Mouse (Mus musculus) liver, embryonic 13.5 days (tissue): ENCODE results near the gene Kif11. TPM values are rescaled to one million over a fixed set of nuclear protein-coding genes. Genes with fewer than 3 reads are reported as not detected.

Experiments used
- ATAC-seq: fragments of 200-750 bp; cut with Nextera tagmentation; 2 replicates; pipeline ENCODE4 v1.8.0; 2017; ENCODE audit warnings: low read depth, mild to moderate bottlenecking, moderate number of reproducible peaks, moderate library complexity
- DNase-seq: peaks from one replicate; pipeline ENCODE4 v3.0.0; 2022
- H3K27ac ChIP-seq: fragments of 300-500 bp; sonication (generic); 2 replicates; pipeline ENCODE4 v1.5.1; 2015; ENCODE audit warnings: moderate library complexity, mild to moderate bottlenecking, inconsistent platforms
- H3K27me3 ChIP-seq: fragments of 300-500 bp; sonication (generic); 2 replicates; pipeline ENCODE4 v1.6.1; 2015; ENCODE audit warnings: mild to moderate bottlenecking, inconsistent platforms
- H3K36me3 ChIP-seq: fragments of 300-500 bp; sonication (generic); 2 replicates; pipeline ENCODE4 v1.6.1; 2015; ENCODE audit warnings: mild to moderate bottlenecking, inconsistent platforms
- H3K4me1 ChIP-seq: fragments of 300-500 bp; sonication (generic); replicated peaks from 2 replicates; pipeline ENCODE4 v1.6.1; 2015; ENCODE audit warnings: inconsistent platforms
- H3K4me2 ChIP-seq: fragments of 300-500 bp; sonication (generic); 2 replicates; pipeline ENCODE4 v1.6.1; 2015; ENCODE audit warnings: inconsistent platforms, mild to moderate bottlenecking, moderate library complexity
- H3K4me3 ChIP-seq: fragments of 300-500 bp; sonication (generic); replicated peaks from 2 replicates; pipeline ENCODE4 v1.5.1; 2015; ENCODE audit warnings: mild to moderate bottlenecking, inconsistent platforms
- H3K9ac ChIP-seq: fragments of 300-500 bp; sonication (generic); 2 replicates; pipeline ENCODE4 v1.6.1; 2015; ENCODE audit warnings: mild to moderate bottlenecking, inconsistent platforms
- H3K9me3 ChIP-seq: fragments of 300-500 bp; sonication (generic); replicated peaks from 2 replicates; pipeline ENCODE4 v1.6.1; 2016; ENCODE audit warnings: inconsistent platforms
- WGBS: fragments of 180-500 bp; shearing (Covaris S2); methylation state at CpG from one replicate; pipeline ENCODE4 v1.1.7; 2015; ENCODE audit not compliant: insufficient replicate concordance; 5-methylcytosine and 5-hydroxymethylcytosine counted together
- polyA plus RNA-seq: library from polyadenylated mRNA; unstranded; fragments of >200 nt; fragmentation: Nextera tagmentation; extraction: Ambion mirVana; gene quantifications from 2 replicates; pipeline ENCODE4 v1.2.1, GENCODE M21; 2015

Kif11 gene
- polyA plus RNA-seq, 1 experiment from 2014 or later: 50.8 TPM

DNA sequence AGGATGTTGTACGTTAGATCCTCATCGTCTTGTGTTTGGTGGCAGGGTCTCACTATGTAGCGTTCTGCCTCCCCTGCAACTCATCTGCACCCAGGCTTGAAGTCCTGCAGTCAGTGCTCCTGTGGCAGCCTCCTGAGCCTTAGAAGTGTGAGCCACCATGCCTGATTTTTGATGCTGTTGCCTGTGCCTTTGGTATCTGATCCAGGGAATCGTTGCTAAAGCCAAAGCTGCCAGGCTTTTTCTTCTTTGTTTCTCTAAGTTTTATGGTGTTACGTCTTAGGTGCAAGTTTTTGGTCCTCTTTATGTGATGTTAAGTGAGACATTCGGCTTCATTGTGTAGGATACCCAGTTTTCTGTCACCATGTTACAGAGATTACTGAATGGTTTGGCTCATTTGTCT is 2.6 kb downstream of the Kif11 start:
- peaks cover 49% of the 10 kb centered on the region for H3K36me3 ChIP-seq
- H3K4me1 ChIP-seq: peaks cover 57% of the 10 kb centered on the region
- H3K27ac ChIP-seq: peak overlapping the region; percentile 36; the same call in 1 of the 2 replicates
- ATAC-seq (no peak), DNase-seq (no peak)
- peak overlapping the region; percentile 93 for H3K4me3 ChIP-seq
- peak overlapping the region; percentile 98 for H3K9ac ChIP-seq
- no peaks in the 10 kb centered on the region for H3K27me3 ChIP-seq
- H3K9me3 ChIP-seq: no peaks in the 10 kb centered on the region
- peak overlapping the region; percentile 85 for H3K4me2 ChIP-seq
- WGBS: 84% methylated on average over 6 of the region's 6 CpGs

DNA sequence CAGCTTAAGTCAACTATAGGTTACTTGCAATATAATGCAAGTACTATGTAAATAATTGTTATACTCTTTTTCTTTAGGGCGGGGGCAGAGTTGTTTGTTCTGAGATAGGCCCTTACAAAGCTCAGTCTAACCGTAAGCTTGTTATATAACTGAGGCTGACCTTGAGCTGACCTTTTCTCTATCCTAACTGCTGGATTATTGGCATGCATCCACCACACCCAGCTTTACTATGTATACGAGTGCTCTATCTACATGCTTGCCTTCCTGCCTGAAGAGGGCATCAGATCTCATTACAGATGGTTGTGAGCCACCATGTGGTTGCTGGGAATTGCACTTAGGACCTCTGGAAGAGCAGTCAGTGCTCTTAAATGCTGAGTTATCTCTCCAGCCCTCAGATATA is 9.9 kb downstream of the Kif11 start:
- Histone ChIP-seq H3K9ac (no peak overlapping the region), H3K36me3 (peaks cover 91% of the 10 kb centered on the region), H3K4me2 (no peak overlapping the region), H3K9me3 (no peaks in the 10 kb centered on the region), H3K4me1 (peaks cover 9% of the 10 kb centered on the region; the same call in 1 of the 2 replicates), H3K4me3 (no peak overlapping the region), H3K27me3 (no peaks in the 10 kb centered on the region), H3K27ac (no peak overlapping the region)
- 73% methylated on average over 3 of the region's 3 CpGs for WGBS
- no peak for ATAC-seq
- no peak for DNase-seq

DNA sequence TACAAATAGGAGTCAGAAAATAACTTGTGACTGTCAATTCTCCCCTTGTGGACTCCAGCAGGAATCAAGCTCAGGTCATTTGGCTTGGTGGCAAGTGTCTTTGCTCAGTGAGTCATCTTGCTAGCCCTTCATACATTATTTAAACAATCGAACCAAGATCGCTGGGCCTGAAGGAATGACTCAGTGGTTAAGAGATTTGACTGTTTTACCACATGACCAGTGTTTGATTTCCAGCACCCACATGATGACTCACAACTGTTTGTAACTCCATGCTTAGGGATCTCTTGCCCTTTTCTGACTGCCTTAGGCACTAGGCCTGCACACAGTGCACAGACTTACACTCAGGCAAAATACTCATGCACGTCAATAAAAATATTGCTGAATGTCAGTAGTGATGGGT is 15.7 kb downstream of the Kif11 start:
- Histone ChIP-seq H3K9me3 (no peaks in the 10 kb centered on the region), H3K27ac (no peak overlapping the region), H3K4me2 (no peak overlapping the region), H3K9ac (no peak overlapping the region), H3K4me1 (no peaks in the 10 kb centered on the region), H3K27me3 (no peaks in the 10 kb centered on the region), H3K36me3 (peaks cover 95% of the 10 kb centered on the region), H3K4me3 (no peak overlapping the region)
- DNase-seq: no peak
- WGBS: 94% methylated on average over 3 of the region's 3 CpGs
- ATAC-seq: no peak

DNA sequence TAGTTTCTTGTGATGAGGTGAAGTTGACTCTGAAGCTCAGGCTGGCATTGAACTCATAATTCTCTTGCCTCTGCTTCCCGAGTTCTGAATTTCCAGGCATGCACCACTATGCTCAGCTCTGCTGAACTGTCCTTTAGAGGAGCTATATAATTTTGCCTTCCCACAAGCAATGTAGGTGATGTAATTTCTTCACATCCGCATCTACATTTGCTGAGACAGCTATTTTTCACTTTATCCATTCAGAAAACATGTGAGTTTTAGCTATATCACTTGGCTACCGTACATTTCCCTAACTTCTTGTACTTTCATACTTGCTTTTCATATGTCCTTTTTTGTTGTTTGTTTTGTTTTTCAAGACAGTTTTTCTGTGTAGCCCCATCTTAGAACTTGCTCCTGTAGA is 20.1 kb downstream of the Kif11 start:
- H3K27me3 ChIP-seq: no peaks in the 10 kb centered on the region
- peaks cover 95% of the 10 kb centered on the region for H3K36me3 ChIP-seq
- H3K4me3 ChIP-seq: no peak overlapping the region
- WGBS: 95% methylated on average over 3 of the region's 3 CpGs
- H3K4me1 ChIP-seq: no peaks in the 10 kb centered on the region
- no peak overlapping the region for H3K9ac ChIP-seq
- DNase-seq (no peak), ATAC-seq (no peak)
- no peaks in the 10 kb centered on the region for H3K9me3 ChIP-seq
- H3K27ac ChIP-seq: no peak overlapping the region
- no peak overlapping the region for H3K4me2 ChIP-seq

DNA sequence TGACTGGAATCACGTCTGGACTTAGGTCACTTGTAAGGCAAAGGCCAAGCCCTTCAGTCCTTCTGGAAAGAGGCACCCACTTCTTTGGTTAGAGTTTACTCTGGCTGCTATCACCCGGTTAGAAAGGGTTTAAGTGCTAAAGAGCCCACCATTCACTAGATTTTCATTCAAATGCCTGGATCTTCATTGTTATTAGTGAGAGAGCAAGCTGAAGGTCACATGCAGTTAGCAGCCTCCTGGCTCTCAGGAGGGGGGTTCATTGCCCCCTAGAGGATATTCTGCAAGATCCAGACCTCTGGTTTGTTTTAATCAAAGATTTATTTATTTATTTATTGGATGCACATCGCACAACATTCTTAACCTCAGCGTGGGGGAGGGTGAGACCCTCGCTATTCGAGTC is 24.7 kb downstream of the Kif11 start:
- H3K4me1 ChIP-seq: no peaks in the 10 kb centered on the region
- H3K4me2 ChIP-seq: no peak overlapping the region
- H3K27me3 ChIP-seq: no peaks in the 10 kb centered on the region
- 83% methylated on average over 6 of the region's 6 CpGs for WGBS
- peaks cover 96% of the 10 kb centered on the region for H3K36me3 ChIP-seq
- H3K4me3 ChIP-seq: no peak overlapping the region
- H3K9ac ChIP-seq: no peak overlapping the region
- ATAC-seq (no peak), DNase-seq (no peak)
- no peaks in the 10 kb centered on the region for H3K9me3 ChIP-seq
- no peak overlapping the region for H3K27ac ChIP-seq

DNA sequence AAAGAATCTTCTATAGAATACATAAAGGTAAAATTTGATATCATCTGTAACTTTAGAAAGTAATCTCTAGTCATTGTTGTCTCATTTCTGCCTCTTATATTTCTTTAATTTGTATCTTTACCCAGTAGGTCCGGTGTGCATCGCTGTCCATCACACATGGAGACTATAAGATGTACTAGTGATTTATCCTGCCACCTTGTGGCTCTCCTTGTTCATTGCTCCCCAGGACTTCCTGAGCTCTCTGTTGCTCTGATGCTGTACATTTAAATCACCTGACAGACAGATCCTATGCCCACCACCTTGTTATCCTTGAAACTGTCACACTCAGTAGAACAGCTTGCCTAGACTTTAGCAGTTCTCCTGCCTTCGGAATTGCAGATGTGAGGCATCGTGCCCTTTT is 42.1 kb downstream of the Kif11 start:
- H3K36me3 ChIP-seq: peaks cover 91% of the 10 kb centered on the region
- H3K4me1 ChIP-seq: no peaks in the 10 kb centered on the region
- WGBS: 81% methylated on average over 4 of the region's 4 CpGs

DNA sequence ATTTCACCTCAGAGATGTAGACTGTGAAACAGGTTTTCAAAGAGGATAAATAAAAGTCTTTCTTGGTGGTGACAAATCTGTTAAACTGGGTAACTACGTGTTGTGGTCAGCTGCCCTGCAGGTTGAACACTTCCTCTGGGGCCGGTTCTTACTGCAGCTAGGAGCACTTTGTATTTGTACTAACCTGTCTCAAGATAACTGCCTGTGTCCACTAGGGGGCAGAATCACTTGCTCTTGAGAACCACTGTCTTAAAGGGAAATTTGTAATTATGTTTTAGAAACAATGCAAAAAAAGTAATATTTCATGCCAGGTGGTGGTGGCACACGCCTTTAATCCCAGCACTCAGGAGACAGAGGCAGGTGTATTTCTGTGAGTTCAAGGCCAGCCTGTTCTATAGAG is 43.4 kb downstream of the Kif11 start:
- H3K27me3 ChIP-seq: no peaks in the 10 kb centered on the region
- no peaks in the 10 kb centered on the region for H3K9me3 ChIP-seq
- no peak overlapping the region for H3K4me2 ChIP-seq
- H3K4me3 ChIP-seq: no peak overlapping the region
- ATAC-seq: no peak
- peaks cover 85% of the 10 kb centered on the region for H3K36me3 ChIP-seq
- WGBS: 24% methylated on average over 3 of the region's 3 CpGs
- peak; percentile 22 for DNase-seq
- no peak overlapping the region for H3K27ac ChIP-seq
- no peak overlapping the region for H3K9ac ChIP-seq
- H3K4me1 ChIP-seq: no peaks in the 10 kb centered on the region

More for the DNA sequence above, 42.1 kb downstream of the Kif11 start:
- ATAC-seq: no peak
- H3K27ac ChIP-seq: no peak overlapping the region
- H3K4me3 ChIP-seq: no peak overlapping the region
- DNase-seq: no peak
- no peak overlapping the region for H3K4me2 ChIP-seq
- no peak overlapping the region for H3K9ac ChIP-seq
- H3K27me3 ChIP-seq: no peaks in the 10 kb centered on the region
- no peaks in the 10 kb centered on the region for H3K9me3 ChIP-seq

DNA sequence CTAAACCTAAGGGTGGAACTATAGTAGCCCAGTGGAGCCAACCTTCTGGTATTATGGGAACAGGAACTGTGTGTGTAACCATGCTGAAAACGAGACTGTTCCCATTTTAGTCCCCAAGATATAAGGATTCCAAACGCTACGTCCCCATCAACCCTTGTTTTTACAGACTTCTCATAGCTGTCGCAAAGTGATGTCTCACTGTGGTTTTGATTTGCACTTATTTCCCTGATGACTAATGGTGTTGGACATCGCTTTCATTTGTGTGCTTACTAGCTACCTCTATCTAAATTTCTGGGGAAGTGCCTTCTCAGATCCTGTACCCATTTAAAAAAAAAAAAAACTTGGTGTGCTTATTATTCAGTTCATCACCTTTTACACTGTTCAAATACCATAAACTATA is 52.4 kb downstream of the Kif11 start:
- H3K27ac ChIP-seq: no peak overlapping the region
- no peak for DNase-seq
- no peak overlapping the region for H3K9ac ChIP-seq
- H3K36me3 ChIP-seq: peaks cover 4% of the 10 kb centered on the region; the same call in 1 of the 2 replicates
- peaks cover 58% of the 10 kb centered on the region for H3K27me3 ChIP-seq
- no peak overlapping the region for H3K4me3 ChIP-seq
- H3K4me2 ChIP-seq: no peak overlapping the region
- H3K4me1 ChIP-seq: peaks cover 14% of the 10 kb centered on the region; the same call in 1 of the 2 replicates
- WGBS: 48% methylated on average over 5 of the region's 5 CpGs
- no peak for ATAC-seq
- H3K9me3 ChIP-seq: no peaks in the 10 kb centered on the region

DNA sequence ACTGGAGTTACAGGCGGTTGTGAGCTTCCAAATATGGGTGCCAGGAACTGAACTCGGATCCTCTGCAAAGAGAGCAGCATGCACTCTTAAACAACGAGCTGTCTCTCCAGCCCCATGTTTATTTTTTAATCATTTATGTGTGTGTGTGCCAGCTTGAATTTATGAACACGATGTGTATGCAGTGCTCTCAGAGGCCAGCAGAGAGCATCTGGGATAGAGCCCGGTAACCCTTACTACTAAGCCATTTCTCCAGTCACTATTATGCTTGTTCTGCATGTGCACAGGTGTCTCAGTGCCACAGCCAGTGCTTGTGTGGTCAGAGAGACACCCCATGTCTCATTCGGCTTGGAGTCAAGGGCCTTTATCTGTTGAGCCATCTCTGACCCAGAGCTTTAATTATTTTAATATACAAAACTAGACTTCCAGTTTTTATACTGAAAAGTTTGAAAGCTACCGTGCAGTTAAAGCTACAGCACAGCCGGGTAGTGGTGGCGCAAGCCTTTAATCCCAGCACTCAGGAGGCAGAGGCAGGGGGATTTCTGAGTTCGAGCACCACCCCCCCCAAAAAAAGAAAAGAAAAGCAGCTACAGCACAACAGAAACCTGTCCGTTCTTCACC is 55.0 kb downstream of the Kif11 start:
- Histone ChIP-seq H3K27ac (no peak overlapping the region), H3K4me2 (no peak overlapping the region), H3K36me3 (no peaks in the 10 kb centered on the region), H3K4me3 (no peak overlapping the region), H3K4me1 (peaks cover 40% of the 10 kb centered on the region), H3K27me3 (peaks cover 80% of the 10 kb centered on the region), H3K9ac (no peak overlapping the region), H3K9me3 (no peaks in the 10 kb centered on the region)
- DNase-seq (no peak), ATAC-seq (no peak)
- 70% methylated on average over 11 of the region's 11 CpGs for WGBS

DNA sequence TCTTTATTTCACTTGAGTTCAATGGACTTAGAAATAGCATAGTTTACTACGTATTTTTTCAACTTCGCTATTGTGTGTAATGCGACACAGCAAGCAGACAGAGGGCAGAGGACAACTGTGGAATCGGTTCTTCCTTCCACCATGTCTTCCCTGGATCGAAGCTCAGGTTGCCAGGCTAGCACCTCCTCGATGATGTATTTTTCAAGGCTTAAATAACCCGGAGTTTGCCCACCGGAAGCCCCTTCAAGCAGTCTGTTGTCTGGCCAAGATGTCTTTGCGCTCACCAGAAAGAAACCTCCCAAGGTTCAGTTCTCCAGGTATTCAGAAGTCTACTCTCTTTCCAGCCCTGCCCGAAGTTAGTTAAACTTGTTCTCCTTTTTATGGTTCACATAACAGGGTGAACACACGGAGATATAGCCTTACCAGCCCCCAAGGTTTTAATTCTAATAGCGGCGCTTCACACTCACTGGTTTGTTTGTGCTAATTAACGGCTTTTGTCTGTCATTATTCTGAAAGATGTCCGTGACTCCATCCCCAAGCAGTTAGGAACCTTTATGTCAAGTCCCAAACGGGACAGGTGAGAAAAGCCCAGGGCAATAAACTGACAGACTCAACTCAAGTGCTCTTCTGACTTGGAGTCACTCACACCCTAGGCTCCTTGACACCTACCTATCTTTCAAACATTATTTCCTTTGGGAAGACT is 56.8 kb downstream of the Kif11 start:
- WGBS: 28% methylated on average over 16 of the region's 16 CpGs
- Histone ChIP-seq H3K9me3 (no peaks in the 10 kb centered on the region), H3K4me1 (peaks cover 50% of the 10 kb centered on the region), H3K4me3 (peak overlapping the region; percentile 69), H3K36me3 (0 out of 2 replicates have a peak, but pooled peaks cover 3% of the 10 kb centered on the region), H3K27me3 (peaks cover 88% of the 10 kb centered on the region), H3K4me2 (peak overlapping the region; percentile 81), H3K27ac (no peak overlapping the region), H3K9ac (0 out of 2 replicates have a peak overlapping the region, but pooled peaks have one; percentile 78)
- DNase-seq: no peak
- no peak for ATAC-seq

DNA sequence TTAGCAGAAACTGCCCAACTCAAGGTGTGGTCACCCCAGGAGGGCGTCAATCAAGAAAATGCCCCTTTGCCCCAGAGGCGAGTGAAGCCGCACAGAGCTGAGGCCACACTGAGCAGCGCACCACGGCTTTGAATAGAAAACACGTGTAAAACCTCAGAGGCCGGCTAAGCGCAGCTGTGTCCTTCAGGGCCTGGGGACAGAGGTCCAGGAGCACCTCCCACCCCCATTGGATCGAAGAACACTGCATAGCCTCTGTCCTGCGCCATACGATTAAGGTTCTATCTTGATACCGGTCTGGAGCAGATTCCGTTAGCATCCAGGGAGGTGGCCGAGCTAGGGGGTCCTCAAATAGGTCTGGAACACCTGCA is 57.7 kb downstream of the Kif11 start:
- H3K27me3 ChIP-seq: peaks cover 82% of the 10 kb centered on the region
- H3K4me2 ChIP-seq: peak overlapping the region; percentile 81
- H3K27ac ChIP-seq: peak overlapping the region; percentile 55
- H3K4me1 ChIP-seq: peaks cover 50% of the 10 kb centered on the region
- DNase-seq (no peak), ATAC-seq (peak; percentile 12)
- H3K4me3 ChIP-seq: peak overlapping the region; percentile 69
- WGBS: 2% methylated on average over 14 of the region's 14 CpGs
- H3K9me3 ChIP-seq: no peaks in the 10 kb centered on the region
- peak overlapping the region; percentile 78 for H3K9ac ChIP-seq
- 0 out of 2 replicates have a peak, but pooled peaks cover 3% of the 10 kb centered on the region for H3K36me3 ChIP-seq
